Mouse (Mus musculus): ENCODE measurements at regions not wholly inside any gene's neighbourhood (a gene's known extent, or its start where the extent isn't known, plus 50 kb on each side); places are given as distances from the start of the nearest gene placed in this dataset.

- Histone ChIP-seq H3K4me3 (ENCODE audit: low read depth, low read length) (no peak overlapping the region), H3K36me3 (replicated peaks; ENCODE audit: control insufficient read depth, insufficient read depth, low read length) (no peaks in the 10 kb centered on the region), H3K9me3 (replicated peaks; ENCODE audit: control insufficient read depth, low read length) (no peaks in the 10 kb centered on the region), H3K27ac (ENCODE audit: low read depth) (peak overlapping the region; percentile 80), H3K27me3 (ENCODE audit: control insufficient read depth, insufficient read depth, low read length) (no peaks in the 10 kb centered on the region), H3K4me1 (ENCODE audit: control insufficient read depth, insufficient read depth) (peaks cover 42% of the 10 kb centered on the region), H3K4me2 (ENCODE audit: low read depth, low read length) (peak overlapping the region; percentile 50), H3K9ac (replicated peaks; ENCODE audit: low read depth, low read length) (no peak overlapping the region)
- no peak for TF ChIP-seq CTCF (IDR thresholded peaks at IDR 0.05; ENCODE audit: low read depth)
- TF ChIP-seq EP300 (IDR thresholded peaks at IDR 0.05; ENCODE audit: low read depth), result peak; percentile 13; the same call in 1 of the 2 replicates
- WGBS, result 23% methylated on average over 16 of the region's 17 CpGs
- ATAC-seq (ENCODE audit: insufficient read depth, low read depth) (peak; percentile 5; the same call in 1 of the 2 replicates), DNase-seq (ENCODE audit: low spot score) (no peak)
Observed at GRCm38 (mm10) chr17:29438347-29439235, 52.0 kb upstream of the Pim1 start.

- ATAC-seq (ENCODE audit: insufficient read depth, low read depth) (no peak), DNase-seq (ENCODE audit: low spot score) (no peak)
- H3K4me1 ChIP-seq (ENCODE audit: control insufficient read depth, insufficient read depth), result peaks cover 35% of the 10 kb centered on the region
- 47% methylated on average over 4 of the region's 4 CpGs for WGBS
- no peak overlapping the region for H3K4me3 ChIP-seq (ENCODE audit: low read depth, low read length)
- no peak overlapping the region for H3K9ac ChIP-seq (replicated peaks; ENCODE audit: low read depth, low read length)
- TF ChIP-seq CTCF (IDR thresholded peaks at IDR 0.05; ENCODE audit: low read depth) (no peak), EP300 (IDR thresholded peaks at IDR 0.05; ENCODE audit: low read depth) (no peak)
- no peak overlapping the region for H3K4me2 ChIP-seq (ENCODE audit: low read depth, low read length)
- H3K27me3 ChIP-seq (ENCODE audit: control insufficient read depth, insufficient read depth, low read length), result no peaks in the 10 kb centered on the region
- no peaks in the 10 kb centered on the region for H3K9me3 ChIP-seq (replicated peaks; ENCODE audit: control insufficient read depth, low read length)
- no peaks in the 10 kb centered on the region for H3K36me3 ChIP-seq (replicated peaks; ENCODE audit: control insufficient read depth, insufficient read depth, low read length)
- peak overlapping the region; percentile 80 for H3K27ac ChIP-seq (ENCODE audit: low read depth)
Observed at GRCm38 (mm10) chr17:29439992-29440391, 50.6 kb upstream of the Pim1 start.

- DNase-seq (ENCODE audit: low spot score) (no peak), ATAC-seq (ENCODE audit: insufficient read depth, low read depth) (no peak)
- Histone ChIP-seq H3K27me3 (ENCODE audit: control insufficient read depth, insufficient read depth, low read length) (no peaks in the 10 kb centered on the region), H3K27ac (ENCODE audit: low read depth) (peak overlapping the region; percentile 80), H3K4me1 (ENCODE audit: control insufficient read depth, insufficient read depth) (peaks cover 35% of the 10 kb centered on the region), H3K4me2 (ENCODE audit: low read depth, low read length) (no peak overlapping the region), H3K36me3 (replicated peaks; ENCODE audit: control insufficient read depth, insufficient read depth, low read length) (no peaks in the 10 kb centered on the region), H3K9me3 (replicated peaks; ENCODE audit: control insufficient read depth, low read length) (no peaks in the 10 kb centered on the region), H3K4me3 (ENCODE audit: low read depth, low read length) (no peak overlapping the region), H3K9ac (replicated peaks; ENCODE audit: low read depth, low read length) (no peak overlapping the region)
- TF ChIP-seq CTCF (IDR thresholded peaks at IDR 0.05; ENCODE audit: low read depth) (no peak), EP300 (IDR thresholded peaks at IDR 0.05; ENCODE audit: low read depth) (no peak)
Observed at GRCm38 (mm10) chr17:29440490-29440889, 50.1 kb upstream of the Pim1 start.

Measured in heart, postnatal 0 days (tissue).